Mouse (Mus musculus) ES-E14 (cell line): Measurements from ENCODE around the gene Slc33a1. TPM values are rescaled to one million over a fixed set of nuclear protein-coding genes. Genes with fewer than 3 reads are reported as not detected.
A peak's percentile ranks its signal among the peaks of the same experiment; 100 is the strongest.

ENCODE experiments used
- DNase-seq: peaks from one replicate; pipeline ENCODE4 v3.0.0-alpha.2; 2013; ENCODE audit warnings: low read depth, low spot score
- H3K27ac ChIP-seq: 2 replicates; pipeline ENCODE4 v1.5.1; 2012; ENCODE audit warnings: low read depth, mild to moderate bottlenecking, low read length, moderate library complexity, mixed read lengths; ENCODE audit not compliant: poor library complexity, insufficient read depth, severe bottlenecking
- H3K36me3 ChIP-seq: 2 replicates; pipeline ENCODE4 v1.6.1; 2012; ENCODE audit warnings: mild to moderate bottlenecking, low read length, moderate library complexity, mixed read lengths; ENCODE audit not compliant: control insufficient read depth, poor library complexity, insufficient read depth, severe bottlenecking
- H3K4me1 ChIP-seq, 2 experiments: fragments of 150-350 bp in 1 of 2; sonication (generic) in 1 of 2; 2 replicates each; pipeline ENCODE4 v1.6.1; 2012; ENCODE audit warnings: low read length in 2 of 2, mild to moderate bottlenecking in 1 of 2, mixed read lengths in 1 of 2; ENCODE audit not compliant: control insufficient read depth in 2 of 2, insufficient read depth in 2 of 2, poor library complexity in 1 of 2
- H3K4me3 ChIP-seq, 2 experiments: fragments of 150-350 bp in 1 of 2; sonication (generic) in 1 of 2; 2 replicates each; pipeline ENCODE4 v1.5.1; 2012; ENCODE audit warnings: low read length in 2 of 2, low read depth in 1 of 2, mild to moderate bottlenecking in 1 of 2, mixed read lengths in 1 of 2; ENCODE audit not compliant: insufficient read depth in 1 of 2, poor library complexity in 1 of 2, severe bottlenecking in 1 of 2
- H3K9ac ChIP-seq: 2 replicates; pipeline ENCODE4 v1.6.1; 2012; ENCODE audit warnings: low read depth, mild to moderate bottlenecking, low read length, mixed read lengths; ENCODE audit not compliant: poor library complexity, insufficient read depth, severe bottlenecking
- H3K9me3 ChIP-seq: fragments of 150-350 bp; sonication (generic); 2 replicates; pipeline ENCODE4 v1.6.1; 2012; ENCODE audit warnings: low read depth, mild to moderate bottlenecking, low read length; ENCODE audit not compliant: control insufficient read depth, insufficient read depth
- CHD2 ChIP-seq: IDR thresholded peaks from 2 replicates; pipeline ENCODE4 v1.6.1; 2014; ENCODE audit warnings: mild to moderate bottlenecking, low read depth, low read length, inconsistent platforms
- HCFC1 ChIP-seq: IDR thresholded peaks from 2 replicates; pipeline ENCODE4 v1.6.1; 2012; ENCODE audit warnings: low read length, inconsistent platforms, borderline replicate concordance; ENCODE audit not compliant: insufficient read depth
- MAFK ChIP-seq: IDR thresholded peaks from 2 replicates; pipeline ENCODE4 v1.6.1; 2014; ENCODE audit warnings: mild to moderate bottlenecking, low read depth, low read length, inconsistent platforms; ENCODE audit not compliant: insufficient read depth
- ZC3H11A ChIP-seq: IDR thresholded peaks from 2 replicates; pipeline ENCODE4 v1.6.1; 2012; ENCODE audit warnings: low read depth, mild to moderate bottlenecking, inconsistent platforms, low read length, borderline replicate concordance
- ZNF384 ChIP-seq: IDR thresholded peaks from 2 replicates; pipeline ENCODE4 v1.6.1; 2012; ENCODE audit warnings: low read depth, low read length, inconsistent platforms
- in situ Hi-C, 2 experiments: fragments of 600-800 bp; cut with MboI; formaldehyde crosslinking; loops; one replicate each; pipeline ENCODE4 v1.15.1; 2025; ENCODE audit warnings: low sequenced_read_pairs in 2 of 2, inconsistent platforms in 1 of 2; ENCODE audit not compliant: unreplicated experiment in 2 of 2
- total RNA-seq: library from RNA; depleted of rRNA; stranded (reverse); fragments of 300-350 nt; gene quantifications from 2 replicates; pipeline ENCODE4 v1.2.3, GENCODE M21; 2012

Gene Slc33a1
- total RNA-seq, 1 experiment: 22.1 TPM

DNA sequence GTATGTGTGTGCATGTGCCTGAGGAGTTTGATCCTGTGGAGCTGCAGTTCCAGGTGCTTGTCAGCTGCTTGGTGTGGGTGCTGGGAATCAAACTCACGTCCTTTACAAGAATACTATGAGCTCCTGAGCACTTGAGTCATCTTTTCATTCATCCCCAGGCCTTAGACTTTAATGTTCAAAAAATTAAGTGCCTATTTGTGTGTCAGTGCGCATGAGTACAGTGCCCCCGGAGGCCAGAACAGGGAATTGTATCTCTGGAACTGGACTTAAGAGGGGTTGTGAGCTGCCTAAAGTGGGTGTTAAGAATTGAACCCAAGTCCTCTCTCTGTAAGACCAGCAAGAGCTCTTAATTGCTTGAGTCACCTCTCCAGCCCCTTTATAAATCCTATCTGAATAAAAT is 44.9 kb downstream of the Slc33a1 start:
- no peak overlapping the region for H3K9ac ChIP-seq
- TF ChIP-seq ZC3H11A: no peak
- TF ChIP-seq HCFC1: no peak
- DNase-seq: no peak
- H3K4me1 ChIP-seq: no peaks in the 10 kb centered on the region
- in situ Hi-C loops: no loop called here
- H3K27ac ChIP-seq: no peak overlapping the region
- no peak overlapping the region for H3K4me3 ChIP-seq
- H3K9me3 ChIP-seq: no peaks in the 10 kb centered on the region
- H3K36me3 ChIP-seq: peaks cover 2% of the 10 kb centered on the region; the same call in 1 of the 2 replicates

DNA sequence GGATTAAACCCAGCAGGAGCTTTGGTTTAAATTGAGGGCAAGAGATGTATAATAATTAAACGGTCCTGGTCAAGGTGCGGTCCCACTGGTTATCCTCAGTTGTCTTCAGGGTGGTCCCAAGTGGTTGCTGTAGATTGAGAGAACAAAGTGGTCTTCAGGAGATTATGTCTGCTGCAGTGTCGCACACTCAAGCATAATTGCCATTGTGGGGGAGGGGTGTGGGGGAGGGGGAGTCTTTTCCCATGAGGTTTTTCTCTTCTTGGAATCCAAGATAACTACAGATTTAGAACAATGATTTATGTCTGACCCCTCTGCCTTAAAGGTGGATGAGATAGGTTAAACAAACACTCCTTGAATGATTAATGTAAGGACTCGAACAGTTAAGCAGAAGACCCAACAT is 54.3 kb downstream of the Slc33a1 start:
- TF ChIP-seq MAFK: no peak
- no peak for TF ChIP-seq CHD2
- TF ChIP-seq ZC3H11A: no peak
- no peak for TF ChIP-seq HCFC1
- TF ChIP-seq ZNF384: no peak
- Histone ChIP-seq H3K4me3 (no peak overlapping the region), H3K4me1 (0 out of 4 replicates have a peak, but pooled peaks cover 0 to under 1% of the 10 kb centered on the region in 2 experiments), H3K36me3 (no peaks in the 10 kb centered on the region), H3K9ac (no peak overlapping the region), H3K27ac (no peak overlapping the region), H3K9me3 (no peaks in the 10 kb centered on the region)
- in situ Hi-C loops: no loop called here
- DNase-seq: no peak

- TF ChIP-seq CHD2 (no peak), ZNF384 (no peak), MAFK (no peak), ZC3H11A (no peak), HCFC1 (no peak)
- no peaks in the 10 kb centered on the region for H3K9me3 ChIP-seq
- no peak for DNase-seq
- in situ Hi-C loops: no loop called here
- no peak overlapping the region for H3K27ac ChIP-seq
- H3K4me1 ChIP-seq: 0 out of 4 replicates have a peak, but pooled peaks cover 0 to 2% of the 10 kb centered on the region in 2 experiments
- peak overlapping the region; percentile 25 to 62; a peak in 2 of 4 replicates for H3K4me3 ChIP-seq
- no peaks in the 10 kb centered on the region for H3K36me3 ChIP-seq
- peak overlapping the region; percentile 60 for H3K9ac ChIP-seq
Measured at GRCm38 (mm10) chr3:63905241-63905640, 59.3 kb downstream of the Slc33a1 start.

DNA sequence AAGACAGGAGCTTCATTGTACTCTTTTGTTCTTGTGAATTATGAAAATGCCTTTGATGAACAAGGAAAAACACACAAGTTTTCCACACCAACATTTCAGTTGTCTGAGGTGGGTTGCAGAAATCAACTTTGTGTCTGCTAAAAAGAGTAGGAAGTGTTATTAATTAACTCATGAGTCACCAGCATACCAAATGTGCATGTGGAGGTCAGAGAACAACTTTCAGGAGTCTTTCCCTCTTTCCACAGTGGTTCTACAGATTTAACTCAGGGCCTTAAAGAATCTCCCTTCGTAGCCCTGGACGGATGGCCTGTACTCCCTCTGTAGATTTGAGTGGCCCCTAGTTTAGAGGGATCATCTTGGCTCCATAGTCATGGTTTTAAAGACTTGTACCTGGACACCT is 60.4 kb downstream of the Slc33a1 start:
- Histone ChIP-seq H3K9me3 (no peaks in the 10 kb centered on the region), H3K4me1 (0 out of 4 replicates have a peak, but pooled peaks cover 0 to 2% of the 10 kb centered on the region in 2 experiments), H3K36me3 (no peaks in the 10 kb centered on the region), H3K4me3 (no peak overlapping the region), H3K27ac (no peak overlapping the region), H3K9ac (no peak overlapping the region)
- in situ Hi-C loops: no loop called here
- no peak for TF ChIP-seq CHD2
- no peak for TF ChIP-seq HCFC1
- TF ChIP-seq MAFK: no peak
- TF ChIP-seq ZNF384: no peak
- TF ChIP-seq ZC3H11A: no peak
- DNase-seq: no peak

GRCm38 (mm10) chr3:63900021-63900571 is 64.5 kb downstream of the Slc33a1 start:
- peak; percentile 38 for DNase-seq
- Histone ChIP-seq H3K27ac (no peak overlapping the region), H3K36me3 (no peaks in the 10 kb centered on the region), H3K4me1 (no peaks in the 10 kb centered on the region), H3K9ac (no peak overlapping the region), H3K9me3 (no peaks in the 10 kb centered on the region), H3K4me3 (peak overlapping the region; percentile 35 to 70; a peak in 3 of 4 replicates)
- in situ Hi-C loops: no loop called here
- TF ChIP-seq ZC3H11A: no peak
- no peak for TF ChIP-seq HCFC1
- no peak for TF ChIP-seq ZNF384
- TF ChIP-seq CHD2: no peak
- TF ChIP-seq MAFK: no peak
